Mouse (Mus musculus) limb, embryonic 15.5 days (tissue): ENCODE results near the gene Uncx. TPM values are rescaled to one million over a fixed set of nuclear protein-coding genes. Genes with fewer than 3 reads are reported as not detected.

Experiments
- ATAC-seq: fragments of 200-750 bp; cut with Nextera tagmentation; 2 replicates; pipeline ENCODE4 v1.8.0; 2017; ENCODE audit warnings: low read depth, moderate TSS enrichment; ENCODE audit not compliant: insufficient number of reproducible peaks, low FRiP score, low TSS enrichment
- H3K27ac ChIP-seq: fragments of 300-500 bp; sonication (generic); 2 replicates; pipeline ENCODE4 v1.5.1; 2015; ENCODE audit warnings: moderate library complexity, mild to moderate bottlenecking, inconsistent platforms
- H3K27me3 ChIP-seq: fragments of 300-500 bp; sonication (generic); 2 replicates; pipeline ENCODE4 v1.6.1; 2015; ENCODE audit warnings: inconsistent platforms
- H3K36me3 ChIP-seq: fragments of 300-500 bp; sonication (generic); 2 replicates; pipeline ENCODE4 v1.6.1; 2015; ENCODE audit warnings: inconsistent platforms
- H3K4me1 ChIP-seq: fragments of 300-500 bp; sonication (generic); 2 replicates; pipeline ENCODE4 v1.6.1; 2015; ENCODE audit warnings: inconsistent platforms
- H3K4me2 ChIP-seq: fragments of 300-500 bp; sonication (generic); 2 replicates; pipeline ENCODE4 v1.6.1; 2015; ENCODE audit warnings: mild to moderate bottlenecking, inconsistent platforms
- H3K4me3 ChIP-seq: fragments of 300-500 bp; sonication (generic); 2 replicates; pipeline ENCODE4 v1.5.1; 2015; ENCODE audit warnings: mild to moderate bottlenecking, inconsistent platforms
- H3K9ac ChIP-seq: fragments of 300-500 bp; sonication (generic); 2 replicates; pipeline ENCODE4 v1.6.1; 2015; ENCODE audit warnings: inconsistent platforms
- H3K9me3 ChIP-seq: fragments of 300-500 bp; sonication (generic); 2 replicates; pipeline ENCODE4 v1.6.1; 2016; ENCODE audit warnings: inconsistent platforms
- WGBS: fragments of 180-500 bp; shearing (Covaris S2); methylation state at CpG from one replicate; pipeline ENCODE4 v1.1.7; 2015; 5-methylcytosine and 5-hydroxymethylcytosine counted together
- polyA plus RNA-seq: library from polyadenylated mRNA; unstranded; fragments of >200 nt; fragmentation: Nextera tagmentation; extraction: Ambion mirVana; gene quantifications from 2 replicates; pipeline ENCODE4 v1.2.1, GENCODE M21; 2015

The Uncx gene
- polyA plus RNA-seq, 1 experiment from 2014 or later: 0.20 TPM

- WGBS: 29% methylated on average over 14 of the region's 14 CpGs
- Histone ChIP-seq H3K27ac (no peak overlapping the region), H3K4me3 (no peak overlapping the region), H3K4me2 (no peak overlapping the region), H3K4me1 (peaks cover 23% of the 10 kb centered on the region), H3K9me3 (no peaks in the 10 kb centered on the region), H3K27me3 (0 out of 2 replicates have a peak, but pooled peaks cover 4% of the 10 kb centered on the region), H3K36me3 (no peaks in the 10 kb centered on the region), H3K9ac (no peak overlapping the region)
- ATAC-seq: no peak
Measured at GRCm38 (mm10) chr5:139520069-139520834, 23.0 kb upstream of the Uncx start.

GRCm38 (mm10) chr5:139521987-139522386, 21.3 kb upstream of the Uncx start:
- ATAC-seq: no peak
- Histone ChIP-seq H3K9ac (no peak overlapping the region), H3K4me3 (no peak overlapping the region), H3K27ac (no peak overlapping the region; the same call in 1 of the 2 replicates), H3K4me2 (no peak overlapping the region), H3K27me3 (peaks cover 14% of the 10 kb centered on the region; the same call in 1 of the 2 replicates), H3K36me3 (no peaks in the 10 kb centered on the region), H3K4me1 (peaks cover 18% of the 10 kb centered on the region), H3K9me3 (no peaks in the 10 kb centered on the region)
- WGBS: 31% methylated on average over 10 of the region's 10 CpGs

- 58% methylated on average over 7 of the region's 7 CpGs for WGBS
- Histone ChIP-seq H3K27me3 (peaks cover 56% of the 10 kb centered on the region), H3K4me1 (no peaks in the 10 kb centered on the region)
Measured at GRCm38 (mm10) chr5:139528851-139529250, 14.4 kb upstream of the Uncx start.

GRCm38 (mm10) chr5:139535386-139535919, 7.8 kb upstream of the Uncx start:
- Histone ChIP-seq H3K4me3 (no peak overlapping the region), H3K27me3 (peaks cover 87% of the 10 kb centered on the region), H3K4me2 (0 out of 2 replicates have a peak overlapping the region, but pooled peaks have one; percentile 6), H3K36me3 (no peaks in the 10 kb centered on the region), H3K4me1 (peaks cover 16% of the 10 kb centered on the region), H3K9ac (no peak overlapping the region), H3K27ac (no peak overlapping the region), H3K9me3 (no peaks in the 10 kb centered on the region)
- no peak for ATAC-seq
- under 1% methylated on average over 34 of the region's 34 CpGs for WGBS

More at GRCm38 (mm10) chr5:139528851-139529250, 14.4 kb upstream of the Uncx start:
- no peaks in the 10 kb centered on the region for H3K36me3 ChIP-seq
- H3K4me2 ChIP-seq: no peak overlapping the region
- no peak overlapping the region for H3K4me3 ChIP-seq
- no peak overlapping the region for H3K9ac ChIP-seq
- no peak for ATAC-seq
- no peaks in the 10 kb centered on the region for H3K9me3 ChIP-seq
- no peak overlapping the region for H3K27ac ChIP-seq

- no peak overlapping the region for H3K4me2 ChIP-seq
- H3K27ac ChIP-seq: no peak overlapping the region
- ATAC-seq: 0 out of 2 replicates have a peak, but pooled peaks have one; percentile 46
- no peaks in the 10 kb centered on the region for H3K36me3 ChIP-seq
- peaks cover 23% of the 10 kb centered on the region for H3K4me1 ChIP-seq
- no peaks in the 10 kb centered on the region for H3K9me3 ChIP-seq
- no peak overlapping the region for H3K9ac ChIP-seq
- no peak overlapping the region for H3K4me3 ChIP-seq
- 2% methylated on average over 26 of the region's 26 CpGs for WGBS
- peaks cover 91% of the 10 kb centered on the region for H3K27me3 ChIP-seq
Measured at GRCm38 (mm10) chr5:139536211-139536910, 6.9 kb upstream of the Uncx start.

- Histone ChIP-seq H3K9me3 (no peaks in the 10 kb centered on the region), H3K4me2 (no peak overlapping the region), H3K27me3 (peaks cover 92% of the 10 kb centered on the region), H3K36me3 (no peaks in the 10 kb centered on the region), H3K9ac (no peak overlapping the region), H3K4me3 (no peak overlapping the region), H3K4me1 (peaks cover 23% of the 10 kb centered on the region), H3K27ac (no peak overlapping the region)
- WGBS: 11% methylated on average over 18 of the region's 18 CpGs
- no peak for ATAC-seq
Measured at GRCm38 (mm10) chr5:139536911-139537738, 6.2 kb upstream of the Uncx start.

- no peak for ATAC-seq
- Histone ChIP-seq H3K27ac (no peak overlapping the region), H3K36me3 (no peaks in the 10 kb centered on the region), H3K9ac (no peak overlapping the region), H3K4me1 (peaks cover 23% of the 10 kb centered on the region), H3K9me3 (no peaks in the 10 kb centered on the region), H3K4me3 (no peak overlapping the region), H3K27me3 (peaks cover 92% of the 10 kb centered on the region), H3K4me2 (no peak overlapping the region)
- 22% methylated on average over 3 of the region's 3 CpGs for WGBS
Measured at GRCm38 (mm10) chr5:139537739-139538135, 5.6 kb upstream of the Uncx start.

GRCm38 (mm10) chr5:139541151-139542042, 1.9 kb upstream of the Uncx start:
- Histone ChIP-seq H3K9ac (no peak overlapping the region), H3K27me3 (peaks cover 97% of the 10 kb centered on the region), H3K4me3 (no peak overlapping the region), H3K36me3 (no peaks in the 10 kb centered on the region), H3K9me3 (no peaks in the 10 kb centered on the region), H3K4me1 (peaks cover 28% of the 10 kb centered on the region), H3K4me2 (no peak overlapping the region), H3K27ac (no peak overlapping the region)
- 3% methylated on average over 44 of the region's 44 CpGs for WGBS
- no peak for ATAC-seq

- no peak for ATAC-seq
Measured at GRCm38 (mm10) chr5:139542043-139542365, 1.3 kb upstream of the Uncx start.

GRCm38 (mm10) chr5:139542556-139542955, 738 bp upstream of the Uncx start:
- Histone ChIP-seq H3K36me3 (no peaks in the 10 kb centered on the region), H3K4me2 (no peak overlapping the region), H3K27ac (no peak overlapping the region), H3K9me3 (no peaks in the 10 kb centered on the region), H3K9ac (no peak overlapping the region), H3K4me3 (no peak overlapping the region), H3K27me3 (peaks cover 97% of the 10 kb centered on the region), H3K4me1 (peaks cover 40% of the 10 kb centered on the region)
- ATAC-seq: no peak
- WGBS: 1% methylated on average over 5 of the region's 5 CpGs

More at GRCm38 (mm10) chr5:139542043-139542365, 1.3 kb upstream of the Uncx start:
- 0% methylated on average over 1 of the region's 1 CpGs for WGBS
- Histone ChIP-seq H3K9ac (no peak overlapping the region), H3K27me3 (peaks cover 97% of the 10 kb centered on the region), H3K4me2 (no peak overlapping the region), H3K4me1 (peaks cover 34% of the 10 kb centered on the region), H3K4me3 (no peak overlapping the region), H3K9me3 (no peaks in the 10 kb centered on the region), H3K36me3 (no peaks in the 10 kb centered on the region), H3K27ac (no peak overlapping the region)
